Mouse (Mus musculus) heart, postnatal 0 days (tissue): Measurements from ENCODE around the gene Mab21l1.

Experiments
- CTCF ChIP-seq: IDR thresholded peaks from 2 replicates; pipeline ENCODE4 v1.5.1; 2016; ENCODE audit warnings: antibody characterized with exemption, control low read depth, low read depth
- EP300 ChIP-seq: IDR thresholded peaks from 2 replicates; pipeline ENCODE4 v1.6.1; 2016; ENCODE audit warnings: antibody characterized with exemption, low read depth

DNA sequence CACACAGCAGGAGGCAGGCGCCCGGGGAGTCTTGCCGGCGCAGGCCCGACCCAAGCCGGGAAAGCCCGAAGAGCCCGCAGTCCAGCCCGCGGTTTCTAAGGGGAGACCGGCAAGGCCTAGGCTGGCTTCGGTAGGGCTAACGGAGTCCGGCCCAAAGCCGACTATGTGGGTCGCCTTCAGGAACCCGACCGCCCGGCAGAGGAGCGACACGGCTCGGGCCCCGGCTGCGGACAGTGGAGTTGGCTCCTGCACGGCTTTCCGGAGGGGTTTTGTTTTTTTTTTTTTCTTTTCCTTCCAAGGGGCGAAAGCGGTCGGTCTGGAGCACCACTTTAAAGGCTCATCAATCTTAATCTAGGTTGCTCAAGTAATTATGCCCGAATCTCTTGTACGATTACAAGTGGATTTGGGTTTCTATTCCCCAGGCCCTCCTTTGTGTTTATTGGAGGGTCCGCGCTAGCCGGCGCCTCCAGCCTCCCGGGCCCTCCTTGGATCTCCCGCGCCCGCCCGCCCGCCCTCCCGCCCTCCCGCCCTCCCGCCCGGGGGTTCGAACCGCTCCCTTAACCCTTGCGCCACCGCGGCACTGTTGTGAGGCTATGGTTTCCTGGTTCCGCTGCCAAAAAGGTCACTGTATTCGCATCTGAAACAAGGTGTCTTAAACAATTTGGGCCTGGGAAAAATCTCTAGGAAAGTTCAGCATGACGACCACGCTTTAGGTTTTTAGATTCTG, 5.3 kb downstream of the Mab21l1 start:
- TF ChIP-seq CTCF (no peak), EP300 (no peak)
